Mouse (Mus musculus): ENCODE measurements around the gene Csnk1g1.

- TF ChIP-seq CTCF (IDR thresholded peaks at IDR 0.05; ENCODE audit: low read depth, low read length) (no peak), POLR2A (IDR thresholded peaks at IDR 0.05; ENCODE audit: insufficient read depth, low read length) (no peak)
These were observed 154.7 kb downstream of the Csnk1g1 start for GRCm38 (mm10) chr9:66063446-66063845.
